Mouse (Mus musculus) frontal cortex, adult (tissue): ENCODE measurements at regions not wholly inside any gene's neighbourhood (a gene's known extent, or its start where the extent isn't known, plus 50 kb on each side); places are given as distances from the start of the nearest gene placed in this dataset.
"Not testable (repeated sequence)": the region's sequence is repeated elsewhere in the genome, so short reads cannot be mapped to it uniquely, and the experiment has no call there.

Source experiments
- ATAC-seq: cut with Nextera tagmentation; 2 replicates; pipeline ENCODE4 v1.9.2; 2017; ENCODE audit warnings: mild to moderate bottlenecking, moderate library complexity, mixed read lengths; ENCODE audit not compliant: low TSS enrichment

DNA sequence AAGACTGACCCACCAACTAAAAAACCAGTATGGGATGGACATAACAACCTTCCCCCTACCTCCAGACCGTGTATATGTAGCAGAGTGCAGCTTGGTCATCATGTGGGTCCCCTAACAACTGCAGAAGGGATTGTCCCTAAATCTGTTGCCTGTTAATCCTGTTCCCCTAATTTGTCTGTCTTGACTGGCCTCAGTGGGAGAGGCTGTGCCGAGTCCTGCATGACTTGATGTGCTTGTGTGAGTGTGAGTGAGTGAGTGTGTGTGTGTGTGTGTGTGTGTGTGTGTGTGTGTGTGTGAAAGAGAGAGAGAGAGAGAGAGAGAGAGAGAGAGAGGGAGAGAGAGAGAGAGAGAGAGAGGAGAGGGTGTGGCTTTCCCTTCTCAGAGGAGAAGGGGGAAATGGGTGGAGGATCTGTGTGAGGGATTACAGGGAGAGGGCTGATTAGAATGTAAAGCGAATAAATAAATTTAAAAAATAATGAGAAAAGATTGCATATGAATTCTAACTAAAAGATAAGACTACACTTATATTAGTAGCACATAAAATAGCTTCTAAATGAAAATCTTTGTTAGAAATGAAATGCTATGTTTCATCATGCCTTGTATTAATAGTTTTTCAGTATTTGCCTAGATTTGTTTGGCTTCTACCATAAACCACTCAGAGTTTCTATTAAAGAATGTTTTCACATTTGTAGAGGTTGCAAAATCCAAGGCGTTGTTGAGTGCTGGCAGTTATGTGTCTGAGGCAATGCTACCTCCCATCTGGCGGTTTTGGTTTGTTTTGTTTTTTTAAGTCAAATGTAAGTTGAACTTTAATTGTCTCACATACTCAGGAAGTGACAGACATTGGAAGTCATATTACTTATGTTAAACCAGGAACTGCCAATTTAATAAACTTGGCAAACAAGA is 740.9 kb downstream of the Abca13 start:
- ATAC-seq, result no peak

DNA sequence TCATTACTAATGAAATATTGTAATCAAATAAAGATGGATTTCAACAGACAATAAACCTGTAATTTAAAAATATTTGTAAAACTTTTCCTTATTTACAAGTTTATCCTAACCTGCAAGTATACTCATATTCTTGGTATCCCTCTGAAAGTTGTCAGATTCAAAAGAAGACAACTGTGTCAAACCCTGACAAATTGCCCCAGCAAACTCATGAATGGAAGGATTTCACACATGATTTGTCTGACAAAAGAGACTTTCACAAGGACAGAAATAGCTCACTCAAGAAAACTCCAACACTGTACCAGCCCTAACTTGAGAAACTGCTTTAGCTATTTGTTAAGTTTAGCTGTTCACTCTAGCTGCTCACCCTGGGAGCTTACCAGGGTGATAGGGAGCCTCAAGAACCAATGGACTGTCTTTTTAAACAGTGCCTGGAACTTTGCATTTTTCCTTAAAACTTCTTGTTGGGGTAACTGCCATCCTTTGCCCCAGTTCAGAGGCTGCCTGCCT is 771.0 kb downstream of the Abca13 start:
- ATAC-seq, result no peak

DNA sequence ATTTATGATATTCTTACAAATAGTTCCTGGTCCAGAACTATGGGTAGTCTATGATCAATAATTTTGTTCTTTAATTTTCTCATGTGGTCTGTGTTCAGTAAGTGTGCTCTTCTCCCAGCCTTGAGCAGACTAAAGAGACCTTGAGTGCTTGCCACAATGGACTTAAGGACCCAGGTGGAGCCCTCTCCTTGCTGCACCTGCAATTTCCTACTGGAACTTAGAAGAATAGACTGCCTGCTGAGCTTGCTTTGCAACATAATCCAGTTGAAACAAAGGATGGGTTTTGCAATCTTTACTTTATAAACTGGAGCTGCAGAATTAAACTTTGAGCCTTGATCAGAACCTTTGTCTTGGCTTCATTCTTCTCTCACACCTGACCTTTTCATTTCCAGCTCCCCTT is 791.2 kb downstream of the Abca13 start:
- ATAC-seq, result no peak

DNA sequence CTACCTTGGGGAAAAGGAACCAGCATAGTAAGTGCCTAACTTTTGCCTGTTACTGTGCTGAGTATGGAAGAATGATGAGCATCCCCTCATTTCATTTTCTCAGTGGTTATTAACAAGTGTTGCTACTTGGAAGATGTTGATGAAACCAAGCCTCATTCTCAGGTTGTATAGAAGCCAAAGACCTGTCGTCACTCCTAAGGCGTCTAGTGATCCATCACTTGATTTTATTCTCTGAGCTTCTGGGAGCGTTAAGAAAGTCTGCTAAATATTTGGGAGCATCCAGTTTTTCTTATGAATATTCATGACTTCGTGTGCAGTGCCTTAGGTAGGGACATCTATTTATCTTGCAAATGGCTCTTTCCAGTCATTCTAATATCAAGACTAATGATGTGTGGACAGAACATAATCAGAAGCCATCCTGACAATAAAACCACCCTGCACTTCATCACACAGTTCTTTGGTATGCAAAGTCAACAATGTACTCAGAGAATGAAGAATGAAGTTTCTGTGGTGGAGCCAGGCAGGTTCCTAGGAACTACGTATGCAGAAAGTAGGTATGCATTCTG is 802.9 kb downstream of the Abca13 start:
- no peak for ATAC-seq

DNA sequence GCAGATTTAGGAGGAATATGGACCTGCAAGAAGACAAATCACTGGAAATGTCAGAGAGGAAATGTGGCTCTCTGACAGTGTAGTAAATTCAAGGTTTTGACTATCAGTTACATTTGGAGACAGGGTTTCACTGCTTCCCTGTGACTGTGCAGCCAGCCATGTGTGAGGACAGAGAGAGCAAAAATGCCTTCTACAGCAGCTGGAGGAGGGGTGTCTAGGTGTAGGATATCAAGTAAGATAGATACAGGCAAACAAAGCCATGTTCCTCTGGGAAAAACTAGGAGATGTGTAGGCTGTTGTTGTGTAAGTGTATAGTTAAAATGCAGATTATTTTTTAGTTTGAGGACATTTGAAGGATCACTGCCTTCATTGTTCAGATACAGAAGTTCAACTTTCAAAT is 803.6 kb downstream of the Abca13 start:
- no peak for ATAC-seq

DNA sequence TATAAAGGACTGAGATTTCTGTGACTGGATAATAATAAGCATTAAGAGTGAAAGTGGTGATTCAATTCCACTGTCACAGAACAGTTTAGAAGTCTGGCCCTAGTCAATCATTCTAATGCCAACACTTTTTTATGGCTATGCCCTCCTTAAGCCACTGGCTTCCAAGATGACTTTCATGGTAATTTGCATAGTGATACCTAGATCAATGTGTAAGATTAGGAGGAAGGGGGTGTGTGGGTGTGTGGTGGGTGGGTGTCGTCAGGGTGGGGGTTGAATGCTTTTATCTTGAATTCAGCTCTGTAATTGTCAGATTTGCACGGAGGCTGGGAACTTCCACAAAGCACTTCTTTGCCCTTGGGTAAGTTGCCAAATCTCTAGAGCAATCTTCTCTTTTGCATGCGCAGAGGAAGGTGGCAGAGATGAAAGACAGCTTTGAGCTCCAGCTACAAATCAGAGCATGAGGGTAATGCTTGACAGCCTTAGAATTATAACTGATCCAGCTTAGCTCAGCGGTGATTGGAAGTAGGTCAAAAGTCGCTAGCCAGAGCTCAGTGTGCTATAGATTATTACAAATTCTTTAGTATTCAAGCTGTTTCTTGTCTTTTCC is 805.9 kb downstream of the Abca13 start:
- ATAC-seq, result peak; percentile 47; the same call in 1 of the 2 replicates

DNA sequence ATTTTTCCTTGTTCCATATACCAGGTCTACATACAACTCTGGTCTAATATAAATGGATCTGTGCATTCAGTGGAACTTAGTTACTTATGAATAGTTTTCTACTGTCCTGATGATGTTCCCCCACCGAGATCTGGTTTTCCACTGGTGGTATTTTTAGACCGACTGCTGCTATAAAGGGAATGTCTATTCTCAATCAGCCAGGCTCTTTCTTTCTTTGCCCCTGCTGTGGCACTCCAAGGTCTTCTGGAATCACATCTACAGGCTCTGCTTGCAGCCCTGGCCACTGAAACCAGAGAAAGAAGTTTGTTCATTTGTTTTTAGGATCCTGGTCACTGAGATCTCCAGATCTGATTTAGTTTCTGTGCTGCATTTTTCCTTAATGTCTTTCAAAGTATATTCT is 810.4 kb downstream of the Abca13 start:
- peak; percentile 31; the same call in 1 of the 2 replicates for ATAC-seq

DNA sequence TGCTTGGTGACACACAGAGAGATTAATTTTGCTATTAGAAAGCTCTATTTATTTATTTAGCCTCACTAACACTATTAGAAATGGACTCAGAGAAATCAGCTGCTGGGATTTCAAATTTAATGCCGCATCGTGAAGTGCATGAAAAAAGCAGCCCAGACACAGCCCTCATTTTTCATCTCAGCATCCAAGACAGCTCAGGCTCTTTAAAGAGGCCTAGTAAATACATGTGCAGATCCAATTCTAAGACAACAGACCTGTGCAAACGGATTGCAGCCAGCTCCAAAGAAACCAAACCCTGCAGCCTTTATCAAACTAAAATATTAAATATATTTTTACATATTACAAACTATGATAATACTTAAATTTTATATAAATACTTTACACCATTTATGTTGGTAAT is 815.1 kb downstream of the Abca13 start:
- no peak for ATAC-seq

DNA sequence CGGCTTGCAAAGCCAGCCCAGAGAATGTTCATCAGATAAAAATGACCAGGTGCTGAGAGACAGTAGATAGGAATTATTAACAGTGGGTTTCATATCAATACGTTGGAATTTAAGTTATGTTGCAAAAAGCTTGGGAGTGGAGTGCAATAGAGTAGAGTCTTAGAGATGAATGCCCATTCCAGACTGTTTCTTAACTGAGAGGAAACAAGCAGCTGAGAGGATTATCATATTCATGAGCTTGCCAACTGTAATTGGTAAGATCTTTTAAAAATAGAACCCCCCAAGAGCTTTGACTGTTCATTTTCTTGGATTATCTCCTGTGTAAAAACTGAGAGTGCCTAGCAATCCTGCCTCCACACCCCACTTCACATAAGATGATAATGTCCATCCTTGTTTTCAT is 854.9 kb downstream of the Abca13 start:
- peak; percentile 95 for ATAC-seq

DNA sequence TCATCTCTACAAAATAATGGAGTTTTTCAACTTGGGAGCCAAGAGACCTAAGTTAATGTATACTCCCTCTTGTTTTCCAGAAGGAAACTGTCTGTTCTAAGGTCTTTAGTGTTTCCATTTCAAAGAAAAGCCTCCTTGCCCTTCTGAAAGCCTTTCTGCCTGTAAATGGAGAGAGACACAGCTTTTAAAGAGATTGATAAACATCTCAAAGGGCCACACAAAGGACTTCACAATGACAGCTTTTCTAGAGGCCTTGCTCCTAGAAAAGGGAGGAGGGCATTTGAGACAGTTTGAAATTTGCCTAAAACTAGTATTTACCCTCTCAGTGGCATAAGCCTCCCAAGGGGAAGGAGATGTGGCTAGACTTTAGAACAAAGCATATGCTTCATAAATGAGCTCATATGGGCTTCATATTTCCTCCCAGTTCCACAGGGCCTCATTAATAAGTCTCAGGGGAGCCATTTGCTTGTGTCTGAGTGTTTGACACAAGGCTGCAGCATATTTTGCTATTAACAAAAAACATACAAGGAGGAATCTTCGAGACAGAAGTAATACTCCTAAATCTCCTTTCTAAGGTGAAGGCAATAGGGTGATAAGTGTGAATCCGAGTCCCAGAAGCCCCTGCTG is 860.0 kb downstream of the Abca13 start:
- ATAC-seq, result no peak

DNA sequence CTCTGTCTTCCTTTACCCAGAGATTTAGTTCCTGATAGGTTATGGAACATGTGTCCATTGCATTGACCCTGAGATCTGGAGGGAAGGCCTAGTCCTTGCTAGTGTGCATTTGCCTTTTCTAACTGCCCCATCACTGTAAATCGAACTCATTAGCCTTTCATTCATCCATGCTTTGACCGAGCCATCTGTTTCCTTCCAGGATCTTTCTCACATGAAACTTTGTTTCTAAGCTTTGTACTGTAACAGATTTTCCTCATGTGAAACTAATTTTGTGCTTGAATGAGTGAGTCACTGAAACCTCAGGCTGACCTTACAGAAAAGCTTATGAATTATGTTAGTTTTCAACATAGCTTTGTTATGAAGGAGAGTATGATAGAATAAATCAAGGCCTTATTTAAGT is 880.1 kb downstream of the Abca13 start:
- ATAC-seq, result no peak

DNA sequence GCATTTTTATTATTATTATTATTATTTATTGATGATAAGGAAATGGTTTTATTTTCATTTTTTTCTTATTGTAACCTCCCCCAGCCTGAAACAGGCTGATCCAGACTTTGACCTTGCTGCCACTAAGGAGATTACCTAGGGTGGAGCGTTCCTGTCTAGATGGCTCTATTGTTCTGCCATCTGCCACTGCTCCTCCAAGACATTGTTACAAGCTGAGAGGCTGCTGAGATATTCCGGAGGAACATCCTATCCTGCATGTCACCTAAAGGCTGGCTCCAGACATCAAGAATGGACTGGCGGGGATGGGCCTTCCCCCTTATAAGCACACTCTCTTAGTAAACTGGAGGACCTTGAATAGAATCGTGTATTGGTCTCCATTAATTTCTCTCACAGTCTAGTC is 896.2 kb downstream of the Abca13 start:
- no peak for ATAC-seq

DNA sequence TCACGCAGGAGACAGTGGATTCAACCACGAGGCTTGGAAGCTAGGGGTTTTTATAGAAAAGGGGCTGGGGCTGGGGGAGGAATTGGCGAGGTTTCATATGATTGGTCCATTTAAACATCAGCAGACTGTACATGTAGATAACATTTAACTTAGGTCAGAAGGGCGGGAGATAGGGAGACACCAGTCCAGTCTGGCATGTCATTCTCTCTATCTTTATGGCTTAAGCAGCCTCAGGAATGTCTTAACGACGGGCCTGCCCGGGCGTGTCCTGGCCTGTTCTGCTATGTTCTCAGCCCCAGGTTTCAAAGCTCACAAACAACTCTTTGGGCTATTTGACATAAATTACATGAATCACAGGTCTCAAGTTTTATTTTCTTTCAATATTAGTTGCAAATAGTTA is 910.6 kb downstream of the Abca13 start:
- ATAC-seq, result not testable (repeated sequence)

DNA sequence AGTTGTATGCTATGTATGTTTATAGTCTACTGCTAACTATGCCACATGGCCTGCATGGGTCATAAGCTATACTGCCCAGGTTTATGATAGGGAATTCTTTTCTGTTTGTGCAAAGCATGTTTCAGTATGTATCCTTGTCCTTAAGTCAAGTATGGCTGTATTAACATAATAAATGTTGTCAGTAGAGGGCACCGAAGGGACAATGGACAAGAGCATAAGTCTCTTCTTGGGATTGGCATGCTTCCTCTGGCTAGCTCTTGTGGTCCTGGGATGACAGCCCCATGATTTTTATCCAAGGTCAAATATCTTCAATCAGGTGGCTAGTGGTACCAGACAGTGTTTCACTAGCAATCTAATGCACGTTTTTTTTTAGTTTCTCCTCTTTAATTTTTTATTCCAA is 913.3 kb downstream of the Abca13 start:
- ATAC-seq, result no peak

DNA sequence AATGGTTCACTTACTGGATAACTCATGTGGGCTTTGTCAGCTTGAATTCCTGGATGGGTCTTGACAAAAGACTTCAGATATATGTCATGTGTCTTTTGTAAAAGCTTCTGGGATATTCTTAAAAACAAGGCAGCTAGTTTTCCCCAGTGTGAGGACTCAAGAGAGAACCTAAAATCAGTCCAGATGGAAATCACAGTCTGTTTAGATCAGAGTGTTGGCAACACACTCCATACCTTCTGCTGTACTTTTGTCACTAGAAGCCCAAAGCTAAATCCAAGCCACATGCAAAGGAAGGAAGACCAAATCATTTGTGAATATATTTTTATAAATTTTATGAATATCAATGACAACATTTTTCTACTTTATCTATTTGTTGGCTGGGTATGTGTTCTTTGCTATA is 950.4 kb downstream of the Abca13 start:
- ATAC-seq, result peak; percentile 47; the same call in 1 of the 2 replicates

DNA sequence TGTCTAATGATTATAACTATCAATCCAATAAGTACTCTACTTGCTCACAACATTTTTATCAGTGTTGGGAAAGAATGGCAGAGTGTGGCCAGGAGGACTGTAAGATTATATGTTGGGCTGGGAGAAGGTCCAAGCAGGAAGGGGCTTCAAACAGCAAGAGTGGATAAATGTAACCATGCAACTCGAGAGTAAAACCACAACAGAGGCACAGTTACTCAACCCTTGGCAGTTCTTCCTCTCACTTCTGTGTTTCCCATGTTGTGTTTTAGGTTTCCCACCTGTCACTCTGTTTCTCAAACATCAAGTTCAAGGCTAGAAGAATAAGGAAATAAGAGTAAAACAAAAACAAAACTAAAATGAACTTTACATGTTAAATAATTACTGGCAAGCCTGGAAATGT is 957.4 kb downstream of the Abca13 start:
- ATAC-seq, result no peak

DNA sequence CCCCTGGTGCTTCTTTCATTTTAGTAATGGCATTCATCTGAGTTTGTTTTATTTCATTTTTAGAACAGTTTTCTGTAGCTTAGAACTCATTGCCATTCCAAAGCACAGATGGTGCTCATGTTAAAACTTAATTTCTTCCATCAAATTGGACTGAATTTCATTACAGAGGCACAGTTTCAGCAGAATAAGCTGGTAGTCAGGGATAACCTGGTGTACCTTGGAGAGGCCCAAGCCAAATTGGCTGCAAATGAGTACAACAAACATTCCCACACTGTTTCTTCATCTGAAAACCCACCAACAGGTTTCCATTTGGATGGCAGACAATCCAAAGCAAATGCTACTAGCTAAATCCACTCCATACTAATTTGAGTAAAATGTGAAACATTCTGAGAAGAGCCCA is 960.2 kb upstream of the Vwc2 start:
- peak; percentile 97 for ATAC-seq

DNA sequence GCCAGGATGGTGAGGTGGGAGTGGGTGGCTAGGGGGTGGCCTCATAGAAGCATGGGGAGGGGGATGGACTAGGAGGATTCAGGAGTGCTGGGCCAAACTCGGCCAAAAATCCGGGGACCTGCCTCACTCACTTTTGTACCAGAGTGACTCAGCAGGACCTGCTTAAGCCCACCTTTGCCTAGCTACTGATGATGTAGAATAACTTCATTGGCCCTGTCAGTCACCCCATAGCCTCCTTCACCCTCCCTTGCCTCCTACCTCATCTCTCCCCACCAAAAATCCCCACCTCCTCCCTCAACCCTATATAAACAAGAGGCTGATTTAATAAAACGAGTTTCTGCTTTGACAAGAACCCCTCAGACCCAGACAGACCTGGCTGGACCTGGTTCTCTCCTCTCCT is 920.3 kb upstream of the Vwc2 start:
- no peak for ATAC-seq

DNA sequence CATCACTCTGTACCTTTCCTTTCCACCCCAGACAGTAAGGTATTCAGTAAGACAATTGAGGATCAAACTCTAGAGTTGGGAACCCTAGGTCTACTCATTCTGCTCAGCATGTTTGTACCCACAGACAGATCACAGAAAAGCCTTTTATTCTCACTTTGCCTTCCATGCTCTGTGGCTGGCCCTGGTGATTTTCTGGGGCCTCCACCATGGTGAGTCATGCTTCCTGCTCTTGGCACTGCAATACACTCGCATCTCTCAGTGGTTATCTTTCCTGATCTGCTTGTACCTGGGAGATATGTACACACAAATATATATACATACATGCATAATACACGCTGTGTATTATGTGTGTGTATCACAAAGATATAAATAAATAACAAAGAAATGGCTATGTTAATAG is 919.2 kb upstream of the Vwc2 start:
- no peak for ATAC-seq

DNA sequence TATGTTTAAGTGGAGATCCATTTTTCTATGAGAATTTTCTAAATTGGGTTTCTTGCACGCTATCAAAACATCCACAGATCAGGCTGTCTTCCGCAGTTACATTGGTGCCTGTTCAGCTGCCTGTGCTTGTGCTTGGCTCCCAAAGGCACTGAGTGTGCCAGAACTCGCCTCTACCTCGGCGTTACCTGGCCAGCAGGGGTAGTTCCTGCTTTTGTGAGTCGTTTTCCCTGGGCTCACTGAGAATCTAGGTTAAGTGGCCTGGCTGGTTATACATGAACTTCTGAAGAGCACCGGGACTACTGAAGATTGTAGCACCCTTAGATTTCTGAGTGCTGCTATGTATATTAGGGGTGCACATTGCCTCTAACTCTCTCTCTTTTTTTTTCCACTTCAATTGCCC is 913.0 kb upstream of the Vwc2 start:
- ATAC-seq, result no peak

DNA sequence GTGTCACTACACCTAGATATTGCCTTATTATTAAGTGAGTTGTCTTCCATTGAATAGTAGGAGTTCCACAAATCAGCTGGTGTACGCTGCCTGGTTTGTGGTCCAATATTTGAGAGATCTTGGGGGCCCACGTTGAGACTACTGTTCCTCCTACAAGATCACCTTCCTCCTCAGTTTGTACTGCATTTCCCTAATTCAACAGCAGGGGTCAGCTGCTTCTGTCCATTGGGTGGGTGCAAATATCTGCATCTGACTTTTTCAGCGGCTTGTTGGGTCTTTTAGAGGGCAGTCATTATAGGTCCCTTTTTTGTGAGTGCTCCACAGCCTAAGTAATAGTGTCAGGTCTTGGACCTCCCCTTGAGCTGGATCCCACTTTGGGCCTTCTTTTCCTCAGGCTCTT is 908.8 kb upstream of the Vwc2 start:
- no peak for ATAC-seq
